Mouse (Mus musculus) limb, embryonic 11.5 days (tissue): Measurements from ENCODE around the gene Nudt21. TPM values are rescaled to one million over a fixed set of nuclear protein-coding genes. Genes with fewer than 3 reads are reported as not detected.

Source experiments
- ATAC-seq: fragments of 200-750 bp; cut with Nextera tagmentation; 2 replicates; pipeline ENCODE4 v1.8.0; 2017; ENCODE audit warnings: low read depth; ENCODE audit not compliant: insufficient number of reproducible peaks, low FRiP score, low TSS enrichment
- DNase-seq: peaks from one replicate; pipeline ENCODE4 v3.0.0-alpha.2; 2015; ENCODE audit warnings: low spot score
- H3K27ac ChIP-seq: fragments of 300-500 bp; sonication (generic); replicated peaks from 2 replicates; pipeline ENCODE4 v1.5.1; 2014; ENCODE audit warnings: low read depth, mild to moderate bottlenecking, low read length
- H3K27me3 ChIP-seq: fragments of 300-500 bp; sonication (generic); 2 replicates; pipeline ENCODE4 v1.6.1; 2014; ENCODE audit warnings: mild to moderate bottlenecking, low read length, mixed read lengths; ENCODE audit not compliant: control insufficient read depth, insufficient read depth
- H3K36me3 ChIP-seq: fragments of 300-500 bp; sonication (generic); 2 replicates; pipeline ENCODE4 v1.6.1; 2014; ENCODE audit warnings: mild to moderate bottlenecking, low read length, moderate library complexity, mixed read lengths; ENCODE audit not compliant: control insufficient read depth, insufficient read depth
- H3K4me1 ChIP-seq: fragments of 300-500 bp; sonication (generic); 2 replicates; pipeline ENCODE4 v1.6.1; 2014; ENCODE audit warnings: low read length, mixed read lengths; ENCODE audit not compliant: control insufficient read depth, insufficient read depth
- H3K4me2 ChIP-seq: fragments of 300-500 bp; sonication (generic); 2 replicates; pipeline ENCODE4 v1.6.1; 2014; ENCODE audit warnings: low read depth, mild to moderate bottlenecking, moderate library complexity; ENCODE audit not compliant: severe bottlenecking
- H3K4me3 ChIP-seq: fragments of 300-500 bp; sonication (generic); 2 replicates; pipeline ENCODE4 v1.5.1; 2014; ENCODE audit warnings: low read depth, low read length
- H3K9ac ChIP-seq: fragments of 300-500 bp; sonication (generic); 2 replicates; pipeline ENCODE4 v1.6.1; 2014; ENCODE audit warnings: mild to moderate bottlenecking, low read length
- H3K9me3 ChIP-seq: fragments of 300-500 bp; sonication (generic); 2 replicates; pipeline ENCODE4 v1.6.1; 2016; ENCODE audit warnings: low read length; ENCODE audit not compliant: control insufficient read depth
- WGBS: fragments of 180-500 bp; shearing (Covaris S2); extraction: QIAGEN DNeasy Blood & Tissue Kit; methylation state at CpG from one replicate; pipeline ENCODE4 v1.1.7; 2014; 5-methylcytosine and 5-hydroxymethylcytosine counted together
- polyA plus RNA-seq: library from polyadenylated mRNA; unstranded; fragments of >200 nt; fragmentation: Nextera tagmentation; extraction: Ambion mirVana; gene quantifications from 2 replicates; pipeline ENCODE4 v1.2.1, GENCODE M21; 2014

Nudt21 gene
- polyA plus RNA-seq, 1 experiment from 2014 or later: 154 TPM

- Histone ChIP-seq H3K4me3 (no peak overlapping the region), H3K27ac (no peak overlapping the region), H3K9ac (no peak overlapping the region), H3K9me3 (no peaks in the 10 kb centered on the region), H3K4me2 (no peak overlapping the region), H3K36me3 (peaks cover 13% of the 10 kb centered on the region; the same call in 1 of the 2 replicates), H3K4me1 (no peaks in the 10 kb centered on the region), H3K27me3 (no peaks in the 10 kb centered on the region)
- DNase-seq: no peak
- ATAC-seq: no peak
- WGBS: 89% methylated on average over 5 of the region's 5 CpGs
Measured at GRCm38 (mm10) chr8:93981679-93982215, 55.1 kb downstream of the Nudt21 start.

- Histone ChIP-seq H3K4me3 (no peak overlapping the region), H3K9me3 (no peaks in the 10 kb centered on the region), H3K27me3 (no peaks in the 10 kb centered on the region), H3K27ac (no peak overlapping the region), H3K4me1 (no peaks in the 10 kb centered on the region), H3K36me3 (peaks cover 16% of the 10 kb centered on the region; the same call in 1 of the 2 replicates), H3K4me2 (no peak overlapping the region), H3K9ac (no peak overlapping the region)
- WGBS: 96% methylated on average over 4 of the region's 4 CpGs
- no peak for ATAC-seq
- DNase-seq: no peak
Measured at GRCm38 (mm10) chr8:93980141-93980540, 56.7 kb downstream of the Nudt21 start.

GRCm38 (mm10) chr8:93976446-93977211 lies 60.2 kb downstream of the Nudt21 start:
- Histone ChIP-seq H3K36me3 (peaks cover 28% of the 10 kb centered on the region), H3K27ac (no peak overlapping the region), H3K4me2 (no peak overlapping the region), H3K27me3 (no peaks in the 10 kb centered on the region), H3K4me1 (no peaks in the 10 kb centered on the region), H3K4me3 (no peak overlapping the region), H3K9me3 (no peaks in the 10 kb centered on the region), H3K9ac (no peak overlapping the region)
- DNase-seq (no peak), ATAC-seq (no peak)
- 88% methylated on average over 6 of the region's 6 CpGs for WGBS

- Histone ChIP-seq H3K9me3 (no peaks in the 10 kb centered on the region), H3K9ac (no peak overlapping the region), H3K4me2 (no peak overlapping the region), H3K4me1 (no peaks in the 10 kb centered on the region), H3K27me3 (no peaks in the 10 kb centered on the region), H3K27ac (no peak overlapping the region), H3K36me3 (peaks cover 28% of the 10 kb centered on the region), H3K4me3 (no peak overlapping the region)
- DNase-seq (no peak), ATAC-seq (no peak)
- WGBS: 91% methylated on average over 2 of the region's 2 CpGs
Measured at GRCm38 (mm10) chr8:93975358-93975757, 61.5 kb downstream of the Nudt21 start.

GRCm38 (mm10) chr8:93974602-93975186 lies 62.1 kb downstream of the Nudt21 start:
- Histone ChIP-seq H3K4me3 (no peak overlapping the region), H3K4me1 (no peaks in the 10 kb centered on the region; the same call in 1 of the 2 replicates), H3K27me3 (no peaks in the 10 kb centered on the region), H3K4me2 (no peak overlapping the region), H3K9me3 (no peaks in the 10 kb centered on the region), H3K9ac (no peak overlapping the region), H3K27ac (no peak overlapping the region), H3K36me3 (peaks cover 26% of the 10 kb centered on the region)
- ATAC-seq (no peak), DNase-seq (no peak)
- WGBS: 87% methylated on average over 11 of the region's 11 CpGs

- Histone ChIP-seq H3K9me3 (no peaks in the 10 kb centered on the region), H3K4me2 (no peak overlapping the region), H3K4me3 (no peak overlapping the region), H3K27me3 (no peaks in the 10 kb centered on the region), H3K9ac (no peak overlapping the region), H3K27ac (no peak overlapping the region), H3K4me1 (no peaks in the 10 kb centered on the region; the same call in 1 of the 2 replicates), H3K36me3 (peaks cover 26% of the 10 kb centered on the region)
- 95% methylated on average over 13 of the region's 13 CpGs for WGBS
- DNase-seq (no peak), ATAC-seq (no peak)
Measured at GRCm38 (mm10) chr8:93973831-93974375, 62.9 kb downstream of the Nudt21 start.

- WGBS: 90% methylated on average over 14 of the region's 14 CpGs
- H3K27ac ChIP-seq: no peak overlapping the region
- H3K4me2 ChIP-seq: no peak overlapping the region
- no peak overlapping the region for H3K9ac ChIP-seq
- ATAC-seq: no peak
- H3K4me3 ChIP-seq: no peak overlapping the region
- H3K4me1 ChIP-seq: no peaks in the 10 kb centered on the region; the same call in 1 of the 2 replicates
- DNase-seq: no peak
- H3K27me3 ChIP-seq: no peaks in the 10 kb centered on the region
- H3K36me3 ChIP-seq: peaks cover 26% of the 10 kb centered on the region
- no peaks in the 10 kb centered on the region for H3K9me3 ChIP-seq
Measured at GRCm38 (mm10) chr8:93972971-93973734, 63.7 kb downstream of the Nudt21 start.

- no peak for ATAC-seq
Measured at GRCm38 (mm10) chr8:93972211-93972610, 64.6 kb downstream of the Nudt21 start.

More at GRCm38 (mm10) chr8:93972211-93972610, 64.6 kb downstream of the Nudt21 start:
- H3K36me3 ChIP-seq: peaks cover 23% of the 10 kb centered on the region
- 87% methylated on average over 5 of the region's 5 CpGs for WGBS
- no peaks in the 10 kb centered on the region for H3K9me3 ChIP-seq
- H3K9ac ChIP-seq: no peak overlapping the region
- H3K4me2 ChIP-seq: no peak overlapping the region
- no peaks in the 10 kb centered on the region for H3K27me3 ChIP-seq
- no peak for DNase-seq
- H3K27ac ChIP-seq: no peak overlapping the region
- H3K4me1 ChIP-seq: no peaks in the 10 kb centered on the region; the same call in 1 of the 2 replicates
- no peak overlapping the region for H3K4me3 ChIP-seq
